ENCODE assay signal across 8 mouse cellular contexts in genomic region chr5:138997171-138997788, GRCm38 (mm10). TPM values are rescaled to one million over a fixed set of nuclear protein-coding genes. Genes with fewer than 3 reads are reported as not detected.
A peak's percentile ranks its signal among the peaks of the same experiment; 100 is the strongest.
DNase-seq lines count a peak whose midpoint lies in the region; ATAC-seq lines count a peak whose summit lies in the region.

Gene Pdgfa (minus strand): TSS chr5:138997370.

- under 1% methylated on average over 48 of the region's 48 CpGs for WGBS in hindbrain, embryonic 10.5 days
- WGBS in lung, embryonic 16.5 days = 5% methylated on average over 44 of the region's 48 CpGs

- no peaks in the 10 kb centered on the region for H3K36me3 ChIP-seq in hindbrain, embryonic 10.5 days
- H3K36me3 ChIP-seq in lung, embryonic 16.5 days (ENCODE audit: control insufficient read depth, insufficient read depth, low read length) = no peaks in the 10 kb centered on the region

- peaks cover 87% of the 10 kb centered on the region for H3K27me3 ChIP-seq in hindbrain, embryonic 10.5 days (ENCODE audit: insufficient read depth, poor library complexity, severe bottlenecking)
- H3K27me3 ChIP-seq in lung, embryonic 16.5 days (ENCODE audit: control insufficient read depth, insufficient read depth, low read depth, low read length) = peaks cover 44% of the 10 kb centered on the region

- peak; percentile 26 for ATAC-seq in lung, embryonic 16.5 days (ENCODE audit: low read depth)

- H3K4me1 ChIP-seq in hindbrain, embryonic 10.5 days (replicated peaks) = peaks cover 67% of the 10 kb centered on the region
- H3K4me1 ChIP-seq in lung, embryonic 16.5 days (replicated peaks; ENCODE audit: control insufficient read depth, insufficient read depth, low read length) = peaks cover 53% of the 10 kb centered on the region

- peak within 1 kb of the TSS; percentile 87 for H3K27ac ChIP-seq in hindbrain, embryonic 10.5 days
- H3K27ac ChIP-seq in lung, embryonic 16.5 days (ENCODE audit: low read length) = peak within 1 kb of the TSS; percentile 97

- peak within 1 kb of the TSS; percentile 73 for H3K4me3 ChIP-seq in hindbrain, embryonic 10.5 days
- H3K4me3 ChIP-seq in lung, embryonic 16.5 days (ENCODE audit: low read length) = peak within 1 kb of the TSS; percentile 80

- peaks cover 16% of the 10 kb centered on the region for H3K9me3 ChIP-seq in hindbrain, embryonic 10.5 days
- no peaks in the 10 kb centered on the region for H3K9me3 ChIP-seq in lung, embryonic 16.5 days (ENCODE audit: control insufficient read depth, low read length)

- peak within 1 kb of the TSS; percentile 88 for H3K4me2 ChIP-seq in lung, embryonic 16.5 days (ENCODE audit: low read depth, low read length)

- peak; percentile 81 for DNase-seq in ES-CJ7 (ENCODE audit: low read depth, low spot score)
- peak; percentile 73 for DNase-seq in brain, adult 2 months (ENCODE audit: low read depth, low spot score)
- peak; percentile 36 to 51 for DNase-seq in frontal cortex, postnatal 36 days (ENCODE audit: low spot score in 2 of 2)
- peak; percentile 78 for DNase-seq in hindbrain, embryonic 10.5 days (ENCODE audit: low spot score)
- peak; percentile 69 for DNase-seq in layer of hippocampus, adult 9-11 months
- DNase-seq in ovary, postnatal 10 days (ENCODE audit: low spot score) = peak; percentile 39
- DNase-seq in thymus, postnatal 36 days = no peak

- H3K9ac ChIP-seq in lung, embryonic 16.5 days (ENCODE audit: low read length) = peak within 1 kb of the TSS; percentile 88

RNA-seq across cellular contexts. Expression of gene Pdgfa, which starts in this region (rescaled TPM):
- 10.4 and 12.8 TPM in 2 replicates for polyA plus RNA-seq in hindbrain, embryonic 10.5 days (2016; fragmentation: Nextera tagmentation; extraction: Ambion mirVana)
- 56.7 and 58.2 TPM in 2 replicates for polyA plus RNA-seq in lung, embryonic 16.5 days (2015; fragmentation: Nextera tagmentation; extraction: Ambion mirVana)

Comparison
In these comparisons a context has a peak if more than half of its experiments do, and no peak if none do; other contexts are left out.
1. DNase-seq: peak in ES-CJ7 (single experiment), brain, adult 2 months (single experiment), frontal cortex, postnatal 36 days (2 of 2), hindbrain, embryonic 10.5 days (single experiment), layer of hippocampus, adult 9-11 months (single experiment) and ovary, postnatal 10 days (single experiment); none in thymus, postnatal 36 days (0 of 2).